Mouse (Mus musculus) cerebellum, postnatal 4 days (tissue): ENCODE results near the gene Arid3b.
"Not testable (repeated sequence)": the region's sequence is repeated elsewhere in the genome, so short reads cannot be mapped to it uniquely, and the experiment has no call there.

Experiments used
- DNase-seq, 2 experiments: peaks; one replicate each; pipeline ENCODE4 v3.0.0; 2022; ENCODE audit warnings: low spot score in 2 of 2, mixed read lengths in 1 of 2

Arid3b gene

GRCm38 (mm10) chr9:57836581-57837170 is at the start of gene Arid3b:
Gene Arid3b (minus strand): TSS chr9:57836793.
- DNase-seq = peak; percentile 82 to 90

DNA sequence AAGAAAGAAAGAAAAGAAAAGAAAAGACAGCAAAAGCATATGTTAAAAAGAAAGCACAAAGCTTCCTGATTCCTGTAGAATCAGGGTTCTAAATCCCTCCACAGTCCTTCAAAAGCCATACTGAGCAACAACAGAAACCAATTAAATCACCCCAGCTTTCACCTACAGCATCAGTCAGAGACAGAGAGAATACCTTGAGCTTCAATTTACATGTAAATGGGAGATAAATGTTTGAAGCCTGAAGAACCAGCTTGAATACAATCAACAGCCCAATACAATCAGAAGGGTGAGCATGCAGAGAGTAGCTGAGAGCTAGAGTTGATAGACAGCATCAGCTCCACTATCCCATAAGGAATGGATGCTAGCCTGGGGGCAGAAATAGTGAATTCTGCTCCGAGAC is 46.8 kb upstream of the Arid3b start:
- DNase-seq = no peak

- not testable (repeated sequence) for DNase-seq
These were observed 45.2 kb upstream of the Arid3b start for GRCm38 (mm10) chr9:57881781-57882180.

DNA sequence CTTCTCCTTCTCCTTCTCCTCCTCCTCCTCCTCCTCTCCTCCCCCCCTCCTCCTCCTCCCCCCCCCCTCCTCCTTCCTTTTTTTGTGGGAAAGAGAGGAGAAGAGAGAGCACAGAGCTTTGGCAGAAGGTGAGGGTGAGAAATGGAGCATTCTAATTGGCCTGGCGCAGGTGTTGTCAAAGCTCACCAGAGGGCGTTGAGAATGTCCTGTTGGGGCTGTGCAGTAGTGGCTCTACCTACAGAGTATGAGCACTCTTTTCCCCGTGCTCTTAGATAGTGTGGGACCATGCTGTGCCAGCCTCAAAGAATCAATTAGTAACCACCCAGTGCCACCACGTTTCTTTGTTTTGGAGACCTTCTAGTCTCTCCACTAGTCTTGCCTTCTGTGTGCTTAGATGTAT is 43.7 kb upstream of the Arid3b start:
- DNase-seq = no peak

GRCm38 (mm10) chr9:57879213-57879612 is 42.6 kb upstream of the Arid3b start:
- no peak for DNase-seq

GRCm38 (mm10) chr9:57874994-57875393 is 38.4 kb upstream of the Arid3b start:
- DNase-seq = no peak

DNA sequence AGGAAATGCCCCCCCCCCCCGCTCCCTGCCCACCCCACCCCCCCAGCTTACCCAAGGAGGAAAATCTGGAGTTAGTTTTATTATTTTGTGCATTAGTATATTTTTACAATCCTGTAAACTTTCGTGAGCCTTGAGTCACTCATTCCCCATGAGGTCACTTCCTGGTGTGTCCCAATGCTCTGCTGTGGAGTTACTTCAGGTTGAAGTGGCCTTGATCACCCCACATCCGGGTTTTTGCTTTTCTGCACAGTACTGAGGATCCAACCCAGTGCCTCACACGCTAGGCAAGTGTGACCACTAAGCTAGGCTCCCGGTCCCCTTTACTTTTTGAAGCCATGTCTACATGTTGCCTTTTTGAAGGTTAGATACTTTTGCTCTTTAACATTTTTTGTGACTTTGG is 37.5 kb upstream of the Arid3b start:
- DNase-seq = no peak

GRCm38 (mm10) chr9:57870273-57870816 is 33.8 kb upstream of the Arid3b start:
- no peak for DNase-seq

DNA sequence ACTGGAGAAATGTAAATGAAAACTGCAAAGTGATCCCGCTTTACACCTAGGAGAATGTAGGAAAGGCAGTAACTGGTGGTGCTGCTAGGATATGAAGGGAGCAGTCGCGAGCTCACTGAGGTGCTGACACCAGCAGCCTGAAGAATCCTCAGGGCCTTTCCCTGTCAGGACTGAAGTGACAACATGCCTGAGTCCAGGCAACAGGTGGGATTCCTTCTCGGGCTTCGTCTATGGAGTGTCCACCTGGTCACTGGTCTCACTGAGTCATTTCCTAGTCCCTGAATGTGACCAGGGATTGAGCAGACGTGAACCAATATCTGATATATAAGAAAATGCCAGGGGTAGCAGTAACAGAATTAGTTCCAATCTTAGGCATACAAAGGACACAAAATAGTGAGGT is 32.2 kb upstream of the Arid3b start:
- DNase-seq = no peak

- DNase-seq = no peak
These were observed 31.3 kb upstream of the Arid3b start for GRCm38 (mm10) chr9:57867880-57868279.

- DNase-seq = no peak
These were observed 30.6 kb upstream of the Arid3b start for GRCm38 (mm10) chr9:57867236-57867635.

- DNase-seq = no peak
These were observed 29.9 kb upstream of the Arid3b start for GRCm38 (mm10) chr9:57866530-57866929.

GRCm38 (mm10) chr9:57864336-57864735 is 27.7 kb upstream of the Arid3b start:
- DNase-seq = no peak

DNA sequence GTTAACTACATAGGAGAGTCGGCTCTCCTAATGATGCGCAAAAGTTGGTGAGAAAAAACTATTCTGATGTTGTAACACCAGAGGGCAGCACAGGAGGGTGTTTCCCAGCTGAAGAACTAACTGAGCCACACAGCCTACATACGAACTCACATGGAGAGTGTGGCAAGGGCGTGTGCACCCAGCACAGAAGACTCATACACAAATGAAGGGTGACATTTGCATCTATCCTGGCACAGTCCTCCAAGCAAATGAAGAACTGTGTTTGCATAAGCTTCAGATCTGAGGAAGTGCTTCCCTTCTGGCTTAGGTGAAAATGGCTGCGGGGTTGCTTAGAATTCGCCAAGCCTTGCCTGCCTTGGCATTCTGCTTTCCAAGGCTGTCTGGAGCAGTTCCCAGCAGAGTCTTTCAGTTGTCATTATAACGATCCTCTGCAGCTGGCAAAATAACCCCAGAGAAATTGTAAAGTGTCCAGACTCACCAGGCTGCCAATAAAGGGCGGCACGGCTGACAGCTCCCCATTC is 25.4 kb upstream of the Arid3b start:
- peak in 1 of 2 experiments; percentile 65 for DNase-seq

- DNase-seq = no peak
These were observed 19.9 kb upstream of the Arid3b start for GRCm38 (mm10) chr9:57856456-57856855.

- no peak for DNase-seq
These were observed 17.7 kb upstream of the Arid3b start for GRCm38 (mm10) chr9:57854280-57854679.

GRCm38 (mm10) chr9:57839032-57839431 is 2.4 kb upstream of the Arid3b start:
- DNase-seq = no peak

DNA sequence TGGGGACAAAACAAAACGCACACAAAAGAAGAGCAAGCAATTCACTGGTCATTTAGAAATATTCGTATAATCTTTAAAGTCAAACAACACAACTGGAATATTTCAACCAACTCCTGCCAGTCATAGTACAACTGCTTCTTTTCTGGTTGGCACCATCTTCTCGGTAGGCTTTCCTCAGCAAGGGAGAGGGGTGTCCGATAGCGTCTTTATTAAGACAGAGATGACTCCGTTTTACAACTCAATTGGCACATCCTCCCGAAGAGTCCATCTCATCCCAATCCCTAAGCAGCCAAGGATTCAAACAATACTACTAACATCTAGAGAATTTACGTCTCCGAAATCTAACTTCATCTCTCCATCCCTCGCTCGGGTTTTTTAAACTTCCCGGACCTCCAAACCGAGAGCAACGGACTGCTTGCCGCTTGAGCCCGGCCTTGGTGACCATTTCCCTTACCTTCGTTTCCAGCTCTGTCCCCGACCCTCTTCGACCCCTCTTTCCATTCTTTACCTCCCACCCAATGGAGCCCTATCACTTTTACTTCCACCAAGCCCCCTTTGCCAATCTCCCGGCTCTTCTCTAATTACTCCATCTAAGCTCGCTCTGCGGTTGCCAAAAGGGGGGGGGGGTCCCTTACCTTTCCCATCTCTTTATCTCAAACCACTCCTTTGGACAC is 615 bp downstream of the Arid3b start:
- DNase-seq = no peak

DNA sequence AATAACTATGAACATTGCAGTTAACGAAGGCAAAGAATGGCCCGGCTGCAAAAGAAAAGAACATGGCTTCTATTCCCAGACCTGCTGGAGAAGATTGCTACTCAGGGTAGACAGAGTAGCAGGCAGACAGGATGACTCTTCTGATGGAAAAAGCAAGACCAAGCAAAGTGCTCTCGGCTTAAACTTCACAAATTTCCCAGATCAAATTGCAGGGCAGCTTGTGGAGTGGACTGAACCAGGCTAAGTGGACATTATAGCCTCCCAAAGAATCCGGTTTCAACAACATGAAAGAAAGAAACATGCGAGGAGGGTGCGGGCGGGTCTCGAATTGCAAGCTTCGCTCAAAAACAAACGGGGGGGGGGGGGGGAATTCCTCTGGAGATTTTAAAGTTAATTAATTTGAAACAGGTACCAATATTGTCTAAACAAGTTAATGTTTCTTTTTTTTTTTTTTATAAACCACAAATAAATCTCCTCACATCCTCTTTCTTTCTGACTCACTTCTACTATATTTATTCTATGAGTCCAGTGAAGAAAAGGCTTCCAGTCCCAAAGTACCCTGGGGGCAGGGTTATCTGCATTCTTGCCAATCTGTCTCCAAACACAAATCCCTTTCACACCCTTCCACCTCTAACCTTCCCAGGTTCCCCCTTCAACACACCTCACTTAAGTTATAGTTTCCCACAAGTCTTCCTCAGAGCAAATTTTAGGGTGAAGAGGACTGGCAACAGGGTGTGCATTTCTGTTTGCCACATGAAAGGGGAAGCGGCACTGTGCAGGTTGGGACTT is 1.8 kb downstream of the Arid3b start:
- no peak for DNase-seq

DNA sequence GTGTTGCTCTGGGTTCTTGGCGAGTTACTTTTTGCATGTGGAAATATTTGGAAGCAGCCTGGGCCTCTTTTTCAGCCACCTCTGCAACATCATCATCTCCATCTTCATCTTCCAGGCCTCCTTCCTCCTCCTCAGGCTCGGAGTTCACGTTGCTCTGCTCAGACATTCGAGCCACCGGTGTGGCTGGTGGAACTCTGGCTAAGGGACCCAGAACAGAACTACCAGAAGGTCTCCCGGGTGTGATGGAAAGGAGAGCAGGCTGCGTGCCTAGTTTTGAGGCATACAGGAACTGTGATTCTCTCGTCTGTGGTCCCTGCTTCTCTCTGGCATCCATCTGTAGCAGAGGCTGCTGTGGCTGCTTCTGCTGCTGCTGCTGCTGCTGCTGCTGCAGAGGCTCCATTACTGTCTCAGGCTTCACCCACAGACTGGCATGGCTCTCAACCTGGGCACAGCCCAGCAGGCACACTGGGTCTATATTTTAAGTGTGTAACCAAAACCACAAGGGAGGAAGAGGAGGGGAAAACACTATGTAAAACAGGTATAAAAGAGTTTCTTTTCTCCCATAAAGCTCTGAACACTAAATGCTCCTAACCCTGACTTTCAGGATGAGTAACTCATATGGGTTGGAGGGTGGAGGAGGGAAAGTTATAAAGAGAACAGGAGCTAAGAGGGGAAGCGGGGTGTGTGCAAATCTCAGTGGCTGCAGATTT is 2.7 kb downstream of the Arid3b start:
- no peak for DNase-seq

DNA sequence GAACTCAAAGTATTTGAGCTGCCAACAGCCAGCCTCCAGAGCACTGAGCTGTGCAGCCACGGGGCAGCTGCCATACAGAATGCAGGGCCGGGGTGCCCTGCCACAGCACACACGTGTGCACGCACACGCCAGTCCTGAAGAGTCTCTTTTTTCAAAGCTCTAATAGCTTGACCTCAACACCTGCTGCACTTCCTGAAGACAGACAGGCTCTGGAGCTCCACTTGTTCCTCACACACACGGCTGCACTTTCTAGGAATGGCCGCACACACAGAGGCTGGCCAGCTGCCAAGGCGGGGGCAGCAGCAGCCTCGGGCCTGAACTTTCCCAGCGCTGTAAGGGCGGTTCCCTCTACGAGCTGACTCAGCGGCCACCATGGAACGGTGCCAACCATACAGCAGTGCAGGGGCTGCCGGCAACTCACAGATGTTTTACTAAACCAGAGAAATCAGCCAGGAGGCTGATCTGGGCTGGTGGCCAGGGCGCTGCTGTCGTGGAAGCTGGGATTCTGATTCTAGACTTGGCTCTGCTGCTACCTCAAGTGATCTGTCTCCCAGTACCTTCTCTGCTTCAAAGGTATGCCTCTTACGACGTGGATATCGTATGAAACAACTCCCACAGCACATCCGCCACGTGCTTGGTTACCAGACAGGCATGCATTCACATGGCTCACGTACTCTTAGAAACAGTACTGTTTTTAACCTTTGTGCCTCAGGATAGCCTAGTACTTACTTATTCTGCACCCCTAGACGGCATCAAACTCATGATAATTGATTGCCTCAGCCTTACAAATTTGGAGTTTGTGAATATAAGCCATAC is 5.1 kb downstream of the Arid3b start:
- DNase-seq = peak; percentile 80 to 91
